Mouse (Mus musculus) lung, postnatal 4 days (tissue): ENCODE measurements around the gene Gm20509.
"Not testable (repeated sequence)": the region's sequence is repeated elsewhere in the genome, so short reads cannot be mapped to it uniquely, and the experiment has no call there.

Source experiments
- DNase-seq, 2 experiments: peaks; one replicate each; pipeline ENCODE4 v3.0.0; 2021

The Gm20509 gene

DNA sequence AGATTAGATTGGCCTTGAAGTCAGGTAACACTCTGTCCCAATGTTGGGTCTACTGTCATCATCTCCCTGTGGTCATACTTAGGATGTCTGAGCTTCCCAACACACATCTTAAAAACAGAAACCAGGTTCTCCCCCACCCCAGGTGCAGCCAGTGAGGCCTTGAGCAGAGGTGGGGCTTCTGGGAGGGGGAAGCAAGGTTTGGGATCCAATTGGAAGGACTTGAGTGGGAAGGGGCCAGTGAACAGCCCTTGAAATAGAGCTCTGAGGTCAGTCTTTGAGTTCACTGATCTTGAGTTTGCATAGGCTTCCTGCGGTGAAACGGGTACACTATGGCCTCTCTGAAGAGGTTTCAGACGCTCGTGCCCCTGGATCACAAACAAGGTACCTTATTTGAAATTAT lies at the start of gene Gm20509:
TSS of gene Gm20509 (plus strand) at position 290 of the 400 bp plus-strand sequence.
- DNase-seq: no peak

DNA sequence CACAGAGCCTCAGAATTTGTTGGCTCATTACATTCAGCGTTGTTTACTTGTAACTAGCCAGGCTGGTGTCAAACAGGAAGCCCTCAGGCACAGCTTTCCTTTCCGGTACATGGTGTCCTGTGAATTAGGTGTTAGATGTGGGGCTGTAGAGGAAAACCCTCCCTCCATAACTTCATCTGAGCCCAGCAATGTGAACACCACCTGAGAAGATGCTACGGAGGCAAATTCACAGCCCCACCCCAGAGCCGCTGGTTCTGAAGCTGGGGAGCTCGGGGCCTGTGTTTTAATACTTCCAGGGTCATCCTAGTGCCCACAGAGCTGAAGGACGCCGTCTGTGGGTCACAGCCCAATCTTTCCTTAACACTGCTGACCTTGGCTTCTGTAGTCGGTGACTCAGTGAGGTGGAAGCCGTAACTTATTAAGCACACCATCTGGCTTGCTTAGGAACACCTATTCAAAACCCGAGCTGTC lies 46.8 kb upstream of the Gm20509 start:
- no peak for DNase-seq

DNA sequence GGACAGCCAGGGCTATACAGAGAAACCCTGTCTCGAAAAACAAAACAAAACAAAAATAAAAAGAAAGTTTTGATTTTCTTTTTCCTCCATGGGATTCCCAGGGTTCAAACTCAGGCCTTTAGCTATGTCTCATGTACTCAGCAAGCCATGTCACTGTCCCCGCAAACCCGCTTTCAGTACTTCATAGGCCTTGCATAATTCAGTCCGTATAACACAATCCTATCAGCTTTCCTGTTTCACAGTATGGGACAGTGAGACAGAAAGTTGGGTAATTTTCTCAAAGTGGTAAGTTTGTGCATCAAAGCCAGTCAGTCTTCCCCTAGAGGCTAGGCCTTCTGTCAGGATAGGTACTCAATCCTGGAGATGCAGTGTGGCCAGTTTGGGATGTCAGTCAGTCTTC lies 43.0 kb upstream of the Gm20509 start:
- no peak for DNase-seq

DNA sequence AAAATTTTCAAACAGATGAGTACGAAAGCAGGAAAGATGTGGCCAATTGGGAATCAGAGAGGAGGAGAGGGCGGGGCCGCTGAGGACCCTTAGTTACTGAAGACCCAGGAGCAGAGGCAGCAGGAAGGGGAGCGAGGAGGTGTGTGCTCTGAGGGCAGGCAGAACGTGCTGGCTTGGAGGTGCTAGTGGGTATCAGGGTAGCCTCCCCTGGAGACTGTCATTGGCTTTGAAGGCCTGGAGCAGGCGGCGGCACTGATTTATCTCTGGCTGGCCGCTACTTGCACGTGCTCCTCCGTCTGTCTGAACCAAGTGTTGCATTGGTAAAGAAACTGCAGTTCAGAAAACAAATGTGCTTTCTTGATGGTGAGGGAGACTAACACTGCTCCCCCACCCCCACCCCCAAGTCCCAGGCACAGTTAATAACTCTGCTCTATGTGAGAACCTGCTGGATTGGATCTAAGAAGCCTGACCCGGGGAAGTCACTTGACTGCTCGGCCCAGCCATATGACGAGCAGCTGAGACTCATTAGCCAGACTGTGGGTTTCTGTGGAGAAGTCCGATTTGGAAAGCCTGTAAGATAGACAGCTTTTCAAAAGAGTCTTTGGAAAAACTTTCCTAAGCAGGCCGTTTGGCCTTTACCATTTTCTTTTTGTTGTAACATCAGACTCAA lies 38.5 kb upstream of the Gm20509 start:
- DNase-seq: no peak

DNA sequence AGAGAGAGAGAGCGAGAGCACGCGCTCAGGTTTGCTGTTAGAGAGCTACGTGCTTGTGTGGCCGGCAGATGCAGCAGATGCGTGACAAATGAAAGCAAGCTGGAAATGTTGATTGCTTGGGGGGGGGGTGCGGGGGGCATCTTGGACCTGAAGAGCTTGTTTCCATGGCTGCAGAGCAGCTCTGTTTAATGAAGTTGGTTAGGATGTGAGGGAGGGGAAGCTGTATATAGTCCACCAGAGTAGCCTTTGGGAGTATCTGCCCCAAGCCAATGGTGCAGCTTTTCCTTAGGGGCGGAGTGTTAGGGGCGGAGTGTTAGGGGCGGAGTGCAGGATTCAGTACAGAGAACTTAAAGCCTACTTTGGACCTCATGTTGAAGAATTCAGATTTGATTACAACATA lies 35.2 kb upstream of the Gm20509 start:
- DNase-seq: no peak

DNA sequence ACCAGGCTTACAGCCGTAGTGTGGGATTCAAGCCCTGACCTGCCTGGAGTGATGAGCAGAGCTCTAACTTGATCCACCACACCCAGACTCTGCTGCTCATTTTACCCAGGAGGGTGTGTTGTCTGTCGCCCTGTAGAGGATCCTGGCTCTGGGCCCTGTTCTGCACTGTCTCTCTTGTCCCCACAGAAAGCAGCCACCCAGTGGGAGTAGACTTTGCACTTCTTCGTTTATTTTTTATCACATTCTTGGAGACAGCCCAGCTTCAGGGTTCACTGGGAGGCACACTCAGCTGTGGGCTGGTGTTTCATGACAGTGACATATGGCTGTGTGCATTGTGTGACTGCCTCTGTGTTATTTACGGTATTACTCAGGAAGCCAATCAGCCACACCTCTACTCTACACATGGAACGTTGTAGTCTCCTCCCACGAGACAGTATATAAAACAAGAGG lies 34.0 kb upstream of the Gm20509 start:
- peak; percentile 59 to 80 for DNase-seq

DNA sequence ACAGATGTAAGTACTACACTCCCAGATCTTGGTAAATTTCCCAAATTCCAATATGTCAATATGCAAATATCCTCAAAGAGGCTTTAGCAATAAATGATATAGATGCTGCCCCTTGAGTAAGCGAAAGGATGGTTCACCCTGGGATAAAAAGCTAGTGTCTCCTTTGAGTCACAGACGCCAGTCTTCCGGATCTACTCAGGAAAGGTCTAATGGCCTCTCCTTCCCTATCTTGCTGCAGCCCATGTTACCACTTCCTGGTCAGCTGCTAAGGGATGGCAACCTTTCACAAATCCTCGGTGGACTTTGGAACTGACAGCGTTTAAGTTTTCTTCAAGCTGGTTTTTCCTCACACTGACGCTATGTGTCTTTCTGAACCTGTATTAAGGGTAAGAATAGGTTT lies 33.6 kb upstream of the Gm20509 start:
- DNase-seq: no peak

DNA sequence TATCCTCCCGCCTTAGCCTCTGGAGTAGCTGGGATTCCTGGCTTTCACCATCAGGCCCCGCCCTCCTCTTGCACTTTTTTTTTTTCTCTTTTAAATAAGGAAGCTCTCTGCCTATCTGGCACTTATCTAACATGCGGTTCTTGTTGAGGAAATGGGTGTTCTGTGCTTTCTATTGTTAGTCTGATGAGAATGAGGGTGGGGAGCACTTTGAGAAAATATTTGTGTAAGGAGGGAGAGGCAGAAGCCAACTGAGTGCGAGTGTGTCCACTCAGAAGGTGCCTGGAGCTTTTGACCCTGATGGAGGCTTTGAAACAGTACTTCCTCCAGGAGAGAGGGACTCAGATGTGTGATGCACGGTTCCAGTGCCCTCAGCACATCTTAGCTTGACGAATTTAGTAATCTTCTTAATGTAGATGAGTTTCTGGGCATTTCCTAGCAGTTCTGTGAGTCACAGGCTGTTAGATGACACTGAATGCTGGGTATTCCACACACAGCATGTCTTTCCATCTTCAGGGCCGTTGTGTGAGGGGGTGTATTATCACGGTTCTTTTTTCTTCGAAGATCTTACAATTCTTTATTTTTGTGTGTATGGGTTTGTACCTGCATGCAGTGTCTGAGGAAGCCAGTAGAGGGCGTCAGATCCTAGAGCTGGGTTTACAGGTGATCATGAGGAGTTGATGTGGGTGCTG lies 31.2 kb upstream of the Gm20509 start:
- DNase-seq: peak in 1 of 2 experiments; percentile 64

DNA sequence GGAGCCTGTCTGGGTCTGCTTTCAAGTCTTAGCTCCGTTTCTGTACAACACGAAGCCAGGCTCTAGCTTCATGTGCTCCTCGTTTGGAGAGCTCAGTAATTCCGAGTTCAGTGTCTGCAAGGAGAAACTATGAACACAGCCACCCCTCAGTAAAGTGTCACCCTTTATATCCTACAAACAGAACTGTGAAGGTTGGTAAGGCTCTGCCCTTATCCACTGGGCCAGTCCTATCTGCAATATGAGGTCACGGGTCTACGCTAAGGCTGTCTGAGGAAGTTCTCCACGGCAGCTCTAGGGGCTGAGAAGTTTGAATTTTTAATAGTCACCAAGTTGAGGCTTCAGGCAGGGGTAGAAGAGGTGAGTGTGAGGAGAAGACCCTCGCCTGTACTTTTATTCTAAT lies 29.8 kb upstream of the Gm20509 start:
- DNase-seq: no peak

DNA sequence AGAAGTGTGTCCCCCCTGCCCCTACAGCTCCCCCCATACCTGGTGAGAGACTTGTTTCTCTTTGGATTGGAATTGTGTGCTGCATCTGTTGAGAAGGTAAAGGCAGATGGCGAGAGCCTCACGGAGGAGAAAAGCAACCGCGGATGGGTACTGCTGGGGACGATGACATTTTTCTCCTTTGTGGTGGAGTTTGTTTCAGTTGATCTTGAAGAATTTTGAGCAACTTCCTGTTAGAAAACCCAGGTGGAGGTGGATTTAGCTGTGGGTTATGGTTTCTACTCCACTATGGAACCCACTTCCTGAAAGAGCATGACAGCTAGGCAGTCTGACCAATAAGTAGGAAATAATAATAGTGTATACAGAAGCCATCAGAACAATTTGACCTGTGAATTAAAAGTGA lies 29.1 kb upstream of the Gm20509 start:
- no peak for DNase-seq

DNA sequence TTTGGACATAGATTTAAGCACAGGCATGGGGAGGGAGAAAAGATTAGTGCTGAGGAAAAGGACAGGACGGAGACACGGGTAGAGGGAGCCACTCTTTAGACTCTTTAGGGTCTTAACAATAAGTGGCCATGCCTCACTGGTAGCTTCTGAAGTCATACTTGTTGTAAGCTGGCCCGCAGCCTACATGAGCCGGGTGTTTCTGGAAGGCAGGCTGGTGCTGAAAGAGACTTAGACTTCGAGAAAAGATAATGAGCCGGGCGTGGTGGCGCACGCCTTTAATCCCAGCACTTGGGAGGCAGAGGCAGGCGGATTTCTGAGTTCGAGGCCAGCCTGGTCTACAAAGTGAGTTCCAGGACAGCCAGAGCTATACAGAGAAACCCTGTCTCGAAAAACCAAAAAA lies 22.9 kb upstream of the Gm20509 start:
- not testable (repeated sequence) for DNase-seq

DNA sequence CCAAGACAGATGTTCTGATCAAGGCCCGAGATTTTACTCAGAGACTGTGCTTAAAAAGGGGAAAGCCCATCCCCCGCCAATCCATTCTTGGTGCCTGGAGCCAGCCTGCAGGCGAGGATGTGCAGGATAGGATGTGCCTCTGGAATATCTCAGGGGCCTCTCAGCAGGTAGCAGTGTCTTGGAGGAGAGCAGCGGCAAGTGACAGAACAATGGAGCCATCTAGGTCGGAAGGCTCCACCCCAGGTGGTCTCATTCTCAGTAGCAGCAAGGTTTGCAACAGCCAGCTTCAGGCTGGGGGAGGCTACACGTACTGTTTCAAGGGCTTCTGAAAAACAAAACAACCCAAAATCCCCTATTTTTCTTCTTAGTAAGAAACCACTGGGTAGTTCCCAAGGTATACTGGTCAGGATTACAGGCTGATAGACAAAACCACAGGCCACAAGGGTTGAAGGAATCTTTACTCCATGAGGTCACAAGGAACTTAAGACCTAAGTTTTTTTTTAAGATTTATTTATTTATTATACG lies 22.4 kb upstream of the Gm20509 start:
- no peak for DNase-seq

DNA sequence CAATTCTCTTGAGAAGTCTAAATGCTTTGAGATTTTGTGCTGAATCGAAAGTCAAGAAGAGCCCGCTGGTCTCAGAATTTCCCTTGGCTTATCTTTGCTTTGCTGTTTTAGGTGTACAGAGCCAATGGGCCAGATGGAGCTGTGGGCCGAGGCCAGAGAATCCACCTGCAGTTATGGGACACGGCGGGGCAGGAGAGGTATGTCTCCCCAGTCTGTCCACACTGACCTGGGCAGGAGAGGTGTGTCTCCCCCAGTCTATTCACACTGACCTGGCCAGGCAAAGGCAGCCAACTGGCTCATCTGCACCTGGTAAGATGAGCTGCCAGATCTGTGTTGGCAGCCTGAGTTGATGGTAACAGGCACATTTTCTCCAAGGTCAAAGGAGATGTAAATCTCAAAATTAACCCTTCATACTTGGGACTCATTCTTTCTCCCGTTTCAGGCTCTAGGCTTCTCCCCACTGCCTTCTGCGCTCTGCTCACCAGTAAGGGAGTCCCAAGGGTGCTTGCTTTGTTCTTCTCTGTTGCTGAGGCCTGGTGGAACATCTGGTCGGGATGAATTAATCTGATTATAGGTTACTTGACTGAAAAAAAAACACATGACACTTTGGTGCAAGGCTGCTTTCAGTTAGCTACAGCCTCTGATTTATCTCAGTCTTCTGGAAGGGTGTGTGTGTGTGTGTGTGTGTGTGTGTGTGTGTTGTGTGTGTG lies 19.8 kb upstream of the Gm20509 start:
- DNase-seq: no peak

DNA sequence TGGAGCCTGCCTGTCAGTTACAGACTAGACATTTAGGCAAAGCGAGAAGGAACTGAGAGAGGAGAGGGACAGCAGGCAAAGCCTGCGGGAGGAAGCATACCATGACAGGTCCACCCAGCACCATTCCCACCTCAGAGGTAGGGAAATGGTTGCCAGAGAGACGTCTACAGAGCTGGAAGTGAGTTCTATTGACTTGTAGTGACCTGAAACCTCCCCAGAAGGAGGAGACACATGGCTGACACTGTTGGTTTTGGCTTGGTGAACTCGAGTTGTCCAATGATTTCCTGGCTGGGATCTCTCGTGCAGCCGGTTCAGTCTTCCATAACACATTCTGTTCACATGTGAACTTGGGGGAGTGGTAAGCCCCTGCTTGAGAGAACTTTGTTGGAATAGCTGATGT lies 18.3 kb upstream of the Gm20509 start:
- no peak for DNase-seq

DNA sequence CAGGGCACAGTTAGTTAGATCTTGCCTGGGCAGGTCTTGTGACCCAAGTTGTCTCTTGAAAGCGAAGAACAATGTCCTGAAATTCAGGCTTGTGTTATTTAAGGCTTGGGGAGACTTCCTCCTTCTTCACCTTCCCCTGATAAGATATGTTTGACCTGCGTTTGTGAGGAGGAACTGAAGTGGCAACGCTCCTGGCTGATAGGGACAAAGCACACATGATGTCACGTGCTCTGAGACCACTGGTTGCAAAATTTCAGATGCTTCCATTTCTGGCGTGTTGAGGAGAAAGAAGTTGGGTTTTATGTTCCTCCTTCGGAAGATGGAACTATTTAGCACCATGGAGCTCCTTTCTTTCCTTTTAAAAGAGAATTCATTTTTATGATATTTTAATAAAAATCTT lies 16.4 kb upstream of the Gm20509 start:
- DNase-seq: peak; percentile 42

DNA sequence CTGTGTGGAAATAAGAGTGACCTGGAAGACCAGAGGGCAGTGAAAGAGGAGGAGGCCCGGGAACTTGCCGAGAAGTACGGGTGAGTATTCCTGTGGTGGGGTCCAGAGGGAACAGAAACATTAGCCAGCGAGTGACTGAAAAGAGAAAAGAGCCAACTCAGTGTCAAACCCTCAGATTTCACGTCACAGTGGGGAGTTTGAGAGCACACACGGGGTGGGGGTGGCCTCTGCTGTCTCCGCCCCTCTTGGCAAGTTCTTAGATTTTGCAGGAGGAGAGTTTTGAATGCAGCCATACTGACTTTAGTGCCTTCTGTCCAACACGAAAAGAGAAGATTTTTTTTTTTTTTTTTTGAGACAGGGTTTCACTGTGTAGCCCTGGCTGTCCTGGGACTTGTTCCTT lies 15.1 kb upstream of the Gm20509 start:
- DNase-seq: peak; percentile 39 to 42

DNA sequence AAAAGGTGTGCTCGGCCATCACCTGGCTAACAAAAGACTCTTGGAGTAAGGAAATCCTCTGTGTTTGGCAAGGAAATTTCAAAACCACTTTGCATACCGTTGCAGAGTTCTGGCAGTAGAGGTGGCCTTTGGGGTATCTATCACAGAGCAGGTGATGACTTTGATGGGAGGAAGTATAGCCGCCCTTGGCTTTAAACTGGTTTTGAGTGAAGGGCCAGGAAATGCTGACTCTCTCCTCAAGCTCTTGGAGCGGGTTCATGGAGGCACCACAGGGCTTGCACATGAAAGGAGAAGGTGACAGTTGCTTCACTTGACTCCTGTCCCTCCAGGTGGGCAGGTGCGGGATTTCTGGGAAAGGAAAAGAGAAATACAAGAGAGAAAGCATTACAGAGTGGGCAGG lies 14.7 kb upstream of the Gm20509 start:
- no peak for DNase-seq

DNA sequence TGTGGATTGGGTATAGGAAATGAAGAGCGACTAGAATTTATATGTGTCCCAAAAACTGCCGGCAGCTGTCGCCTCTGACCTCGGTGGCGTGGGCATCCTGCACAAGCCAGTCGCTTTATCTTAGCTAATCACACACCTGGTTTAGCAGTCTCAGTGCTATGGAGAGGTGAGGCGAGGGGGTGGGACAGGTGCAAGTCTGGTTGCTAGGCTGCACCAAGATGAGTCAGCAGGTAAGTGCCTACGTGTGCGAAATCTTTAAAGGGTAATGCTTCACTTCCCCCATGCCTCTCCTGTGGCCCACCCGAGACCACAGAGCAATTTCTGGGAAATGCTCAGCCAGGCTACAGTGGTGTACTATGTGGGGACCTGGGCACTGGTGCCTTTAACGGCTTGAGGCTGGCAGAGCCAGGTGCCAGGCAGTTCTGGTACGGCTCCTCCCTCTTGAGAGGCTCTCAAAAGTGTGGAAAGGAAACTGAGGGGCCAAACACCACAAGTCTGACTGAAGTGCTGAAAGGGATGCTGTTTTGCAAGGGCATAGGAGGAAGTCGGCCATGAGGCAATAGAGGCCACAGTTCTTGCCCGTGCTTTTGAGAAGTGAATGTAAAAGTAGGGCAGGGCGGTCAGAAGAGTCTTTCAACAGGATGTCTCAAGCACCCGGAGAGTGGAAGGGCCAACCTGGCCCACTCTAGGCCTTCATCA lies 12.9 kb upstream of the Gm20509 start:
- peak; percentile 76 to 84 for DNase-seq

DNA sequence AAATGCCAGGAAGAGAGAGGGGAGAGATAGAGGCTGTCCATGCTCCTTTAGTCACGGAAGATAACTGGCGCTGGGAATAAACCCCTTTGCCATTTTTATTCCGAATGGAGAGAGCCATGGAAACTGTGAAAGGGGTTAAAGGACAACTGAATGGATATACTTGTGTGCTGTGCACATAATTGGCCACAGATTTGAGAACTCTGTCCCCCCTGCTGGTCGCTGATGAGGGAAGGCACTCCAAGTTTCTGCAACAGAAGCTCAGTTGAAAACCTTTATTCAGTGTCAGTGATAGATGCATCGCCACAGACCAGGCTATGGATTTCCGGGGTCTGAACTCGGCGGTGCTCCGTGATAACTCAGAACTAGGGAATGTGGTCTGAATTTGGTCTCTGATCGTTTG lies 12.1 kb upstream of the Gm20509 start:
- no peak for DNase-seq

DNA sequence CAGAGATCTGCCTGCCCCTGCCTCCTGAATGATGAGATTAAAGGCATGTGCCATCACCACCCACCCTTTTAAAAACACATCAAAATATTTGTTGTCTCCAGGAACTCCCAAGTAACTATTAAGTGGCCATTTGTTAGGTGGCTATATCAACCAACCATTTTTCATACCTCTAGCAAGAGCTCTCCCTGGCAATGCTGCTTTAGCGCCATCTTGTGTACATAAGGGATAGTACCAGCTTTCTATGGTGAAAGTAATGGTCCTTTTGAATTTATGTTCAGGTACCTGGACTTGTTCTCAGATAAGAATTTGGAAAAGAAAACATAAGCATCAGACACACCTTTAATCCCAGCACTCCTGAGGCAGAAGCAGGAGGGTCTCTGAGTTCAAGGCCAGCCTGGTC lies 10.5 kb upstream of the Gm20509 start:
- peak in 1 of 2 experiments; percentile 54 for DNase-seq

DNA sequence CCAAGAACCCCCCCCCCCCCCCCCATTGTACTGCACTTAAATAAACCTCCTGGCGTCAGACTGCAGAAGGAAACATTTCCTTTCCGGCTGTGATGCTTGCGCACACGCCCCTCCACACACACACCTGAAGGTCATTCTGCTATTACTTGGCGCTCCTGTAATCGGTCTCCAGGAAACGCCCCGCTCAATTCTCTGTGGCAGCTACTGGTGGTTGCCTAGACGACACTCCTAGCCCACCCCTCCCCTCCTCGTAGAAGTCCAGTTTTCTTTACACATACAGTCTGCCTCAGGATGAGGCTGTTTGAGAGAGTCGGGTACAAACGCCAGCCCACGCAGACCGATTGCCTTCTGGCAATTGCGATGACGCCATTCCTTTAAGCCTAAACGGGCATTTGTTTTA lies 7.7 kb upstream of the Gm20509 start:
- peak in 1 of 2 experiments; percentile 37 for DNase-seq

DNA sequence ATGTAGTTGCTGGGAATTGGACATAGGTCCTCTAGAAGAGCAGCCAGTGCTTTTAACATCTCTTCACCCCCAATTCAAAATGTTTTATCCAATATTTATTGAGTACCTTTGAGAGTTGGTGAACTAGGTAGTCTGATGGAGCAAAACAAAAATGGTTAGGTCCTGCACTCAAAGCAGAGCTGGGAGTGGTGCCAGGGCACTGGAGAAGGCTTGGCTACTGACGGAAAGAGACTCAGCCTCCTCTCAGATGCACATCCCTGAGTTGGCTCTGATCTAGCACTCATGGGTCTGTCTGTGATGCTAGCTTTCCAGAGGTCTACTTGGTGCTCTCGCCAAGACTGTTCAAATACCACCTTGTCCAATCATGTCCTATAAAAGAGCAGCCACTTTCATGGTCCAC lies 4.4 kb upstream of the Gm20509 start:
- no peak for DNase-seq

DNA sequence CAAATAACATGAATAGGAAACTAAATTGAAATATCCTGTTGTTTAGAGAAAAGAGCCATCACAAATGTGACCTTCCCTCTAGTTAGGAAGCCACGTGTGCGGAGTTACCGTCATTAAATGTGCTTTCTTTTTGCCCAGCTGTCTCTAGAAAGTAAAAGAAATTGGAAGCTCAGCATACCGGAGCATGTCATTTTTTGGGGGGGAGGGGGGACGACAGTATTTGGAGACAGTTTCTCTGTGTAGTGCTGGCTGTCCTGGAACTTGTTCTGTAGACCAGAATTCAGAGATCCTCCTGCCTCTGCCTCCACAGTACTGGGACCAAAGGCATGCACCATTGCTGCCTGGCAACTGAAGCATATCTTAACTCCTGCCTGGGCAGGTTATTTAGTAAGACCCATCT lies 734 bp upstream of the Gm20509 start, which contains the start of gene Khdc3:
TSS of gene Khdc3 (plus strand) at position 301 of the 400 bp plus-strand sequence.
- DNase-seq: no peak
